Mouse (Mus musculus) natural killer cell, adult 2 months (primary cell): ENCODE measurements around the gene Gm49387.
"Not testable (repeated sequence)": the region's sequence is repeated elsewhere in the genome, so short reads cannot be mapped to it uniquely, and the experiment has no call there.

Experiments
- DNase-seq, 2 experiments: peaks; one replicate each; pipeline ENCODE4 v3.0.0; 2022; ENCODE audit warnings: low spot score in 2 of 2

Gm49387 gene

GRCm38 (mm10) chr14:31640890-31641505 is 320 bp upstream of the Gm49387 start, which contains the start of the genes Btd and Hacl1:
Gene Btd (plus strand): TSS chr14:31641028.
Gene Hacl1 (minus strand): TSS chr14:31641286.
- peak; percentile 91 to 92 for DNase-seq

- no peak for DNase-seq
Measured at GRCm38 (mm10) chr14:31630677-31631076, 10.0 kb downstream of the Gm49387 start.

GRCm38 (mm10) chr14:31622748-31623147 is 17.9 kb downstream of the Gm49387 start:
- DNase-seq = no peak

- DNase-seq = no peak
Measured at GRCm38 (mm10) chr14:31620591-31621223, 20.0 kb downstream of the Gm49387 start.

GRCm38 (mm10) chr14:31617997-31618396 is 22.7 kb downstream of the Gm49387 start:
- DNase-seq = no peak

- DNase-seq = no peak
Measured at GRCm38 (mm10) chr14:31617204-31617603, 23.5 kb downstream of the Gm49387 start.

GRCm38 (mm10) chr14:31613671-31614070 is 27.0 kb downstream of the Gm49387 start:
- DNase-seq = no peak

GRCm38 (mm10) chr14:31611986-31612385 is 28.7 kb downstream of the Gm49387 start:
- DNase-seq = no peak

- no peak for DNase-seq
Measured at GRCm38 (mm10) chr14:31605514-31605913, 35.2 kb downstream of the Gm49387 start.

GRCm38 (mm10) chr14:31604916-31605315 is 35.8 kb downstream of the Gm49387 start:
- no peak for DNase-seq

- not testable (repeated sequence) for DNase-seq
Measured at GRCm38 (mm10) chr14:31602616-31602979, 38.1 kb downstream of the Gm49387 start.

GRCm38 (mm10) chr14:31601908-31602615 is 38.6 kb downstream of the Gm49387 start:
- DNase-seq = no peak

- DNase-seq = no peak
Measured at GRCm38 (mm10) chr14:31597446-31597845, 43.2 kb downstream of the Gm49387 start.

GRCm38 (mm10) chr14:31596408-31596807 is 44.3 kb downstream of the Gm49387 start:
- DNase-seq = no peak

- no peak for DNase-seq
Measured at GRCm38 (mm10) chr14:31594693-31595092, 46.0 kb downstream of the Gm49387 start.

- no peak for DNase-seq
Measured at GRCm38 (mm10) chr14:31593036-31593435, 47.6 kb downstream of the Gm49387 start.

- DNase-seq = no peak
Measured at GRCm38 (mm10) chr14:31591243-31591642, 49.4 kb downstream of the Gm49387 start, which contains the start of gene Colq. Gene Colq (minus strand): TSS chr14:31591343.

GRCm38 (mm10) chr14:31586451-31586850 is 54.2 kb downstream of the Gm49387 start:
- DNase-seq = no peak

- no peak for DNase-seq
Measured at GRCm38 (mm10) chr14:31583082-31583481, 57.6 kb downstream of the Gm49387 start.

GRCm38 (mm10) chr14:31577966-31578735 is 62.5 kb downstream of the Gm49387 start:
- no peak for DNase-seq

- DNase-seq = no peak
Measured at GRCm38 (mm10) chr14:31576846-31577697, 63.6 kb downstream of the Gm49387 start.
